Mouse (Mus musculus) T-helper 2 cell (primary cell): ENCODE data around the gene Pla2g2e.
"Not testable (repeated sequence)": the region's sequence is repeated elsewhere in the genome, so short reads cannot be mapped to it uniquely, and the experiment has no call there.

ENCODE experiments used
- in situ Hi-C: fragments of 300-600 bp; cut with MboI, MseI; formaldehyde crosslinking; loops from one replicate; pipeline ENCODE4 v1.15.1; 2025; ENCODE audit warnings: high pct_unique_total_duplicates

Pla2g2e gene

DNA sequence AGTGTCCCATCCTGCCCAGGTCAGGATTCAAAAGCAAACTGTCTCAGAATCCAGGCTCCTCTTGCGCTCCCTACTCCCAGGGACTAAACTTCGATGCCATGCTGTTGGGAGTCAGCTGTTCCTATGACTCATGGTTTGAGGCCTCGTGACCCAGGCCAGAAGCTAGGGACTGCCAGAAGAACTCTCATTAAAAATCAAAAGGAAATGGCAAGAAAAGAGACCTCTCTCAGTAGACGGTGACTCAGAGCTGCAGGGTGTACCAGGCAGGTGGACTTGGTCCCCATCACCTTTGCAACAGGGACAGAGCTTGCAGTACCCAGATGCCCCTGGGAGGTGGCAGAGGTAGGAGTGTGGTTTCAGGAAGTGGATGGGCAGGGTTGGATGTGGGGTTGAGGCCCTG, at the start of gene Pla2g2e:
Pla2g2e (plus strand) TSS at position 212 of the 400 bp plus-strand sequence.
- in situ Hi-C loops, result no loop called here

DNA sequence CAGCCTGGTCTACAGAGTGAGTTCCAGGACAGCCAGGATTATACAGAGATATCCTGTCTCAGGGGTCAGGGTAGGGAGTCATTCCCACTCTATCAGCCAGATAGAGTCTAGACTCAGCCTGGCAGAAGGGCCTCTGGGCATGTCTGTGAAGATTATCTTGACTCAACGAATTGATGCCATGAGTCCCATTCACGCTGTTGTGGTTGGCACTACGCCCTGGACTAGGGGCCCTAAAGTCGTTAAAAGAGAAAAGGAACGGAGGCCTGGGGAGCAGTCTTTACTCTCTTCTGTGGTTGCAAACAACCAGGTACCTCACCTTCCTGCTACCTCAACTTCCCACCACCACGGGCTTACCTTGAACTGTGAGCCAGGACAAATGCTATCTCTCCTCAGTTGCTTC, 37.9 kb upstream of the Pla2g2e start:
- in situ Hi-C loops, result loop anchor here (5.0 to 10.0 kb wide), 2 partner anchors 393 to 1585 kb away; no protein-coding TSS in a partner anchor

DNA sequence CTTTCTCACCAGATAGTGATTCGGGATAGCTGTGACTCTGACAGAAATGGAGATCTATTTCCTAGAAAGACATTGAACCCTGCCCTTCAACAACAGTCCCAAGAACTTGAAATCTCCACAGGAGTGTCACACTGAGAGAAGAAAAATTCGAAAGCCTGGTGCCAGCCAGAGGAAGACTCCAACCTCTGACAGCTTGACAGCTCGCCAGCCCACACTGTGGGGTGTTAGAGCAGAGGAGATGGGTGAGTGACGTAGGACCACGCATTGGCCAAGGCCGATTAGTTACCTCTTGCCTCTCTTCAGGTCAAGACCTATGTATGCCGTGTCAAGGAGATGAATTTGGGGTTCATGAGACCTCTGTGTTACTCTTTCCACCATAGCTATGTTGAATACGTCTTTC, 37.0 kb upstream of the Pla2g2e start:
- in situ Hi-C loops, result loop anchor here (5.0 kb wide), 1 partner anchor 393 kb away; no protein-coding TSS in a partner anchor

DNA sequence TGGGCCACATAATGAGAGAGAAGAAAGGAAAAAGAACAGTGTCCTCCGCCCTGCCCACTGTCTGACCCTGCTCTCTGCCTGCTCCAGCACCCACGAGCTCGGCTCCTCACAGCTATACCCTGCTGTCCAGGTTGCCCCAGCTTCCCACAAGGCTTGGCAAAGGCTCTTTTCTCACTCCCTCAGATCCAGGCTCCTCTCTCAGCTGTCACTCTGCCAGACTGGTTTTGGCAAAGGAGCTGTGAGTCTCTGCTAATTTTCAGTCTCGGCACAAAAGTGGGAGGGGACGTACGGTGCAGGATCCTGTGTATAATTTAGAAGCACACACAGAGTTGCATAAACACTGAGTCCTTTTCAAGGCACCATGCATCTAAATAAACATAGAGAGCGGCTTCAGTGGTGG, 36.4 kb upstream of the Pla2g2e start:
- in situ Hi-C loops, result loop anchor here (5.0 kb wide), 1 partner anchor 394 kb away; no protein-coding TSS in a partner anchor

DNA sequence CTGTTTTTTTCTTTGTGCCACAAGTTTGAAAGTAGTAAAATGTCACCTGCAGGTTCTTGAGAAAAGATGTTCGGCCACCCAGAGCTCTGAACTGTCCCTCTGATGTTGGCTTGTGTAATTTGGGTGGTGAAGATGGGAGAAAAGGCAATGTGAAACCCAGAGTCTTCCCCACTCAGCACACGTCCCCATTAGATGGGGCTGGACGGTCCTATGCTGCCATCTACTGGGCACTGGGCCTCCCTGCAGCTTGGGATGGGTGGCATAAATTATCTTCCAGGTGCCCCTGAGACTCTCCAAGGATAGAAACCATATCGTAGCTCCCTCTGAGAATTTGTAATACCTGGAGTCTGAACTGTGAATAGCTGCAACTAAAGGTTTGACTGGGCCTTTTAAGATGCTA, 26.3 kb upstream of the Pla2g2e start:
- in situ Hi-C loops, result loop anchor here (5.0 kb wide), 1 partner anchor 104 kb away; no protein-coding TSS in a partner anchor

DNA sequence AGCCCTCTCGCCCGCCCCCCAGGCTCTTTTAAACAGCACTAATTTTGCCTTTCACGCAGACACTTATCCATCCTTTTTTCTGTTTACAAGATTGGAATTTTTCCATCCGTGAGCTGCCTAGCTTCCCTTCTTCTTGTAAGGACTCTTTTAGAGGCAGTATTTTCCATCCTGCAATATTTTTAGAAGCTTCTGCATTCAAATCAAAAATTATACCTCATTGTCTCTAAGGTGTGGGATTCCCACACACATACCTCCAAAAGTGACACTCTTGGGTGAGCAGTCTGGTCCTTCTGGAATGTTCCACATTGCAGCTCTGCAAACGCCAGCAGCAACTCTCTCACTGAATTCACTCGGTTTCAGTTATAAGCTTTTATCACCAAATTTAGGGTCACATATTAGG, 24.8 kb upstream of the Pla2g2e start:
- in situ Hi-C loops, result loop anchor here (5.0 kb wide), 1 partner anchor 106 kb away; no protein-coding TSS in a partner anchor

DNA sequence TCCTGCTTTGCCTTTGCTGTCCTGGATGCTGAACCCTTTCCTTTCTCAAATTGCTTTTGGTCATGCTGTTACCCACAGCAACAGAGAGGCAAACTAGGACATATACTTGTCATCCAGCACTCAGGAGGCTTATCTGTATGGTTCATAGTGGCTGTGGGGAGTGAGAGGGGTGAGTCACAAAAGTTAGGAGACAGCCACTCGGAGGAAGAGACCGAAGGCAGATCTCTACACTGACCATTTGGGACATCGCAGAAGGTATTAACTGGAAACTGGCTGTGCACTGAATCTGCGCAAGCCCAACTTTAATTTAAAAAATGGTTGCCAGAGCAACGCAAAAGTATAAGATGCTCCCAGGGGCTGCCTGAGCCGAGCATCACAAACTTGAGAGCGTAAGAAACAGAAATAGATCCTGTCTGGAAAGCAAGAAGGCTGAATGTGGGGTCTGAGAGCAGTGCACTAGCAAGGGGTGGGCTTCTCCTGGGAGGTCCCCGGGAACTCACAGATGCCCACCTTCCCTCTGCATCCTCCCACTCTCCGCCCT, 22.6 kb upstream of the Pla2g2e start:
- in situ Hi-C loops, result no loop called here

DNA sequence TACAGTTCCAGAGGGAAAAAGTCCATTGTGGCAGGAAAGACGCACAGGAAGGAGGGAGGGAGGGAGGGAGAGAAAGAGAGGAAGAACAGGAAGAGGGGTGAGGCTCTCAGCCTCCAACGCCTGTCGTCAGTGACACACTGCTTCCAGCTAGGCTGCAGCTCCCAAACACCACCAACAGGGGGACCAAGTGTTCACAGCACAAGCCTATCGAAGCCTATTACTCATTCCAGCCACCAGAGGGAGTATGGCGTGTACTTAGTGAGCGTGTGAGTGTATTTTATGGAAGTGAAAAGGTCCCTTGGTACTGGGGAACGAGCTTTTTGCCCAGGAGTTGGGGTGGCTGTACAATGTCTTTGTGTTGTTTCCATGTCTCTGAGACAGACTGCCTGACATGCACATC, 21.3 kb upstream of the Pla2g2e start:
- in situ Hi-C loops, result no loop called here

DNA sequence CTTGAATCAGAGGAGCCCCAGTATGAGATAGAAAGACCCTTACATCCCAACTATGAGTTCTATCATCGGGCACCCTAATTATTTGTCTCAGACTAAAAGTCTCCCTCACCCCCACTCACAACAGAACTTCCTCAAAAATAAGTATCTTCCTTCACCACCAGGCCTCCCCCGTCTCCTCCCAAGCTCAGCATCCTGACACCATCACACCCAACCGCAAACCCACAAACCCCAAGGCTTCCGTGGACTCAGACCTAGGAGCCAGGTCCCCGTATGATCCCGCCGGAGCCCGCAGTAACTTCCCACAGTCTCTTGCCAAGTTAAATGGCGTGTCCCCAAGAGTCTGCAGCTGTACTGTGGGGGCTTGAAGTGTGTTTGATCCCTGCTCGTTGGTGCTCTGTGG, 20.2 kb upstream of the Pla2g2e start:
- in situ Hi-C loops, result no loop called here

DNA sequence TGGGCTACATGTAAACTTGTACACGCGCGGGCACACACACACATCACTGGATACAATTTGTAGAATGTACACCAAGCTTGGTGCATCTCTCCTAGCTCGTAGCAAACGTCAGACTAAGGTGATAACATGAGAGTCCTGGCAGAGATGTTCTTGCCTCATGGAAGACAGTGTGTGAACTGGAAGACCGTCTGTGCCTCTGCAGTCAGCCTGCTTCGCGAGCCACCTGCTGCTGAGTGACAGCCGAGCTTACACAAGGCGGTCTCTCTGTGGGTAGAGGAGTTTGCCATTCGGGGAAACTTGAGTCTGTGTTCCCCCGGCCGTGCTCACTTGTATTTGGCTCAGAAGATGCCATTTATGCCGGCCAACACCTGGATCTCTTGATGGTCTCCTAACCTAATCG, 19.3 kb upstream of the Pla2g2e start:
- in situ Hi-C loops, result no loop called here

DNA sequence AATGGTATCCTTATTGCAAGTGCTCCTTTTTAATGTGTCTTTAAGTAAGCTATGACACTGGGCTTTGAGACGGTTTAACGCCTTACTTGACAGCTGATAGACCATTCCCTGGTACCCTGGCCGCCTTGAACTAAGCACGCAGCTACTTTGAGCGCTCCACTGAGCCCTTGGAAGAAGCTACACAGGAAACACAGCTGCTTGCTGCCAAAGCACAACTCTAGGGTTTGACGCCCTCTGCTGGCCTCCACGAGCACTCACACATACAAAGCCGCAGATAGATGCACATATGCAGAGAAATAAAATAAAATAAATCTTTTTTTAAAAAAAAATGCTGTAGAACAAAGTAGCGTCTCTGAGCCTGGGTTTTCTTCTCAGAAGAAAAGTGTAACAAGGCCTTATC, 18.5 kb upstream of the Pla2g2e start:
- in situ Hi-C loops, result no loop called here

DNA sequence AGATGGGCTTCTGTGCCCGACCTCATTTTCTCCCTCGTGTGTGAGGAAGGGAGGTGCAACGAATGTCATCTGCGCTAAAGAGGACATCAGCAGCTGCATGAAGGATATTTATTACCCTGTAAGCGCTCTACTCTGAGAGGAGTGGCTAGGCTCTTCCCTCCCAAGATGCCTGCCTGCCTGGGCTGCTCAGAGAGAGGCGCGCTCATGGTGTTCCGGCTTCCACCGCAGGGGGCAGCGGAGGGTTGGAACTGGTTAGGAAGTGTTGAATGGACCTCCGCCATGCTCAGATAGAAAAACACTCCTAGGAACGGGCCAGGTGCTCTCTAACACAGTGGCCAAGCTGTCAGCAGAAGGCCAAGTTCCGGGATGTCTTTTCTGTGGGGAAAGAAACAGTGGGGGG, 18.0 kb upstream of the Pla2g2e start:
- in situ Hi-C loops, result no loop called here

DNA sequence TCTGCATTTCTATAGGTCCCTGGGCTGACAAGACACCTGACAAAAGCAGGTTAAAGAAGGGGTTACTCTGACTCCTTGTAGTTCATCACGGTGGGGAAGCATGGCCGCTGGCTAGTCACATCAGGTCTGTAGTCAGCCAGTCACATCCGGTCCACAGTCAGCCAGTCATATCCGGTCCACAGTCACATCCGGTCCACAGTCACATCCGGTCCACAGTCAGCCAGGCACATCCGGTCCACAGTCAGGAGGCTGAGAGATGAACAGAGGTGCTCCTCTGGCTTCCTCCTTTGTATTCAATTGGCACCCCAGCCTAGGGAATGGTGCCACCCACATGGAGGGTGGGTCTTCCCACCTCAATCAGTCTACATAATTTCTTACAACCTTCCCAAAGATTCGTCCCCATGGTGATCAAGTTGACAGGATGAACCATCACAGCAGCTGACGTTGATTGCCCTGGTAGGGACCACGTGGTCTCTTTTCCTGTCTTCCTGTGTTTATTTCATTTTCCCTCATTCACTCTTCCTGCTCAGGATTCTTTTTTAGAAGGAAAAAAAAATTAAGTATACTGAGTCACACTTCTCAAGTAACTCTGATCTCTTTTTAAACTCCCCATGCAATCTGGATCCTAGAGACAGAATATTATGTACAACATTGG, 14.3 kb upstream of the Pla2g2e start, which contains the start of gene Pla2g5:
Pla2g5 (minus strand) TSS at position 139 of the 655 bp plus-strand sequence.
- in situ Hi-C loops, result no loop called here

DNA sequence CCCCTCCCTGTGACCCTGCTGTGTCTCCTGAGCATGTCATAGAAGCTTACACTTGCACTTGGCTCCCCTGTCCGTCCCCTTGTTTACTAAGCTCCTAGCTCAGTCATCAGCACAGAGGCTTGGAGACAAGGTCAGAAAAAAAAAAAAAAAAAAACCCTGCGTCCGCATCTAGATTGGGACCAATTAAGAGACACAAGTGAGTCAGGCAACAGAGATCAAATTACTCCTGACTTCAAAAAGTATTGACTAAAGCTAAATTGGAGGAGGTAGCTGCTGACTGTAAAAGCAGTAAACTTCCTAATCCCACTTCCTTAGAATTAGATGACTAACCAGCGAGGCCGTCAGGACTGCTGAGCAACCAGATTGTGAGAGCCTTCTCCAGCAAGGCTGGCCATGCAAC, 12.7 kb upstream of the Pla2g2e start:
- in situ Hi-C loops, result no loop called here

DNA sequence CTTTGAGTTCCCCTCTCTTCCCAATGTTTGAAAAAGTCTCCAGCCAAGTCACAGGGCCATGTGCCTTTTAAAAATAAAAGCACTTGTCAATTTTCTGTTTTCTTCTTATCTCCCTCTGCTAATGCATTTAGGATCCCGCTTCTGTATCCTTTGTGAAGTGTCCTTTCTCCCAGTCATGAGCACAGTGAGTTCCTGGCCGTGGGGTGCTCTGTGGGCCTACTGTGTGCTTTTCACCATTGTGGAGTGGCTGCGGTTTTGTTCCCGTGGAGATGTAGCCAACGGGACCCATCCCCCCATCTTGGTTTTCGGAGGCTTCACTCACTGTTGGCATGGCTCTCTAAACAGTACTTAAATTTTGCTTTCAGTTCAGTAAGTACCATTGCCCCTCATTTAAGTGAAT, 11.8 kb upstream of the Pla2g2e start:
- in situ Hi-C loops, result no loop called here

DNA sequence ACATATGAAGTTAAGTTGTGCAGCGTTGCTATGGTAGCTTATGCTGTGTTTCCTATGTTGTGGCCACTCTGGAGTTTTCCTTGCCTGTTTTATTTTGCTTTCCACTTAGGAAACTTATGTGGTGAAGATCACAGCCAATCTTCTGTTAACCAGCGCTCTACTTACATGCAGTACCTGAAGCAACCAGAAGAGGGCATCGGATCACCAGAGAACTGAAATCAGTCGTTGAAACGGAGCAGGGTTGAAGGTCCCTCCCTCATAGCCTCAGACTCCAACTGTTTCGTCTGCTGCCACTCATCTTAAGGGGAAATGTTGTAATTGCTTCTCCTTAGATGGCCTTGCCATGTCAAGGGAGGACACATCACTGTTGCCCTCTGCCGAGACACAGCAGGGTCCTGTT, 11.3 kb upstream of the Pla2g2e start:
- in situ Hi-C loops, result no loop called here

DNA sequence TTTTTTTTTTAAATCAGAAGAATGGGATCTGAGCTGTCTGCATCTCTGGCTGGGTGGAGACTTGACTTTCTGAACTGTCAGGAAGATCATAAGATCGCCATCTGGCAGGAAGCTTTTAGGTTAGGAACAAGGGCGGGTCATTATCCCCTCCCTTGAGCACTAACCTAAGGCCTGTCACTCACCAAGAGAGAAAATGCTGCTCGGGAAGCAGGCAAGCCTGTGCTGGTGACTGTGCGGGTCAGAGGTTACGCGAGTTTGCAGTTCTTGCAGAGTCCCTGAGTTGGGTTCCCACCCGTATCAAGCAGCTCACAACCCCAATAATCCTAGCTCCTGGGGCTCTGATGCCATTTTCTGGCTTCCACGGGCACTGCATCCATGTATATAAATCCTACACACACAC, 9.1 kb upstream of the Pla2g2e start:
- in situ Hi-C loops, result no loop called here

DNA sequence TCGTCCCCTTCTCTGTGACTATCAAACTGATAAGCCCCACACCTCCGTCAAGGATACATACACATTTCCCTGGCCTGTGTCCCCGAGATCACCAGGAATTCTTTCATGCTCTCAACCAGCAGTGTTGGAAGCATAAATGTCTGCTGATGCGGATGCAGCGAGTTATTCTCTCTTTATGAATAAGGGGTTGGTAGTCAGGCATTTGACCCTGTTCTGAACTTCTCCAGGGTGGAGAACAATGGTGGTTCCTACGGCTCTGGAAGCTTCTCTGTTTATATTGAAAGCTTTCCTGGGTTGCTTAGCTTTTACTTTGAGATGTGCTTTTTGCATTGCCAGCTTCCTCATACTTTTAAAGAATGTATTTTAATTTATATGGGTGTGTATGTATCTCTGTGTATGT, 3.9 kb upstream of the Pla2g2e start, which contains the start of gene Gm13030:
Gm13030 (minus strand) TSS at position 101 of the 400 bp plus-strand sequence.
- in situ Hi-C loops, result no loop called here

DNA sequence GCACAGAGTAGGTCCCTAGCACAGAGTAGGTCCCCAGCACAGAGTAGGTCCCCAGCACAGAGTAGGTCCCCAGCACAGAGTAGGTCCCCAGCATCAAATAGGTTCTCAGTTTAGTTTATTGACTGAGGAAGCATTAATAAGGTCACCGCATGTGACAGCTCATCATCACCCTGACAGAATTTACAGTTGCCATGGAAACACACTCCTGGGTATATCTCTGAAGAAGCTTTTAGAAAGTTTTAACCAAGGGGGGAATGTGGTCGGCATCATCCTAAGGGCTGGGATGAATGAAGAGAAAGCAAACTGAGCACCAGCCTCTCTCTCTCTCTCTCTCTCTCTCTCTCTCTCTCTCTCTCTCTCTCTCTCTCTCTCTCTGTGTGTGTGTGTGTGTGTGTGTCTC, 2.5 kb upstream of the Pla2g2e start:
- in situ Hi-C loops, result not testable (repeated sequence)

DNA sequence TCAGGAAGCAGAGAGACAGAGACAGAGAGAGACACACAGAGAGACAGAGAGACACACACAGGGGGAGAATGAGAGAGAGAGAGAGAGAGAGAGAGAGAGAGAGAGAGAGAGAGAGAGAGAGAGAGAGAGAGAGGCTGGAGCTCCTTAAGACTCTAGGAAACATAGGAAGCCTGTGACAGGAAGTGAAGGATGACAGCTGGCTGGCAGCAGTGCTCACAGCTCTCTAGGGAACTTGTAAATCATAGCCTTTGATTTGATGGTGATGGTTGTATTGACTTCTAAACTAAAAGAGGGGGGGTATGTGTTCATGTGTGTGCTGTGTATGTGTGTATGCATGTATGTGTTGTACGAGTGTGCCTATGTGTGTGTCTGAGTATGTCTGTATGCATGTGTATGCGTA, 1.8 kb upstream of the Pla2g2e start:
- in situ Hi-C loops, result no loop called here

DNA sequence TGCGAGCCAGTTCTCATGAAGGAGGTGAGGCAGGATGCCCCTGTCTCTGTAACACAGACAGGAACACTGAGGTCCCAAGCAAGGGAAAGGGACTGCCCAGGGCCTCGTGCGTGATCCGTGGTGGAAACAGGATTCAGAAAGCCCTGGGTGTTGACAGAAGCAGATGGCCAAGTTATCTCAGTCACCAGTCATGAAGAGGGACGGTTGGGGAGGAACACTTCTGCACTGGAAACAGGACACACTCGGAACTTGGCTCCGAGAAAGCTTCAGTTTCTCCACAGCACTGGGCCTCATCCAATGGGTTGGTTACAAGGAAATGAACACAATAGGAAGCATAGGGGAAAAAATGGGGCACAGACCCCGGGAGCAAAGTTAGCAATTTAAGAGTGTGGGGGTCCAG, 1.0 kb downstream of the Pla2g2e start:
- in situ Hi-C loops, result no loop called here

DNA sequence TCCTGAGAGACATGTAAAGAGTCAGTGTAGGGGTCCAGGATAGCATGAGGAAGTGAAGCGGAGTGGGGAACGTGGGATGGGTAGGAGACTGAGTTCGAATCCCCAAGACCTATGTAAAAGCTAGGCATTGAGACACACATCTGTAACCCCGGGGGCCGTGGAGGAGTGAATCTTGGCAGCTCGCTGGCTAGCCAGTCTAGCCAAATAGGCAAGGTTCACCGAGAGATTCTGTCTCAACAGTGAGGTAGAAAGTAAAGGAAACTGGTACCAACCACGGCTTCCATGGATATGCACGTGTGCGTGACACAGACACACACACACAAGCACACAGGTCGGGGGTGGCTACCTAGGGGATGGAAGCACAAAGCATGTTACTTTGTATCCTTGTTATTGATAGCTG, 2.1 kb downstream of the Pla2g2e start:
- in situ Hi-C loops, result no loop called here

DNA sequence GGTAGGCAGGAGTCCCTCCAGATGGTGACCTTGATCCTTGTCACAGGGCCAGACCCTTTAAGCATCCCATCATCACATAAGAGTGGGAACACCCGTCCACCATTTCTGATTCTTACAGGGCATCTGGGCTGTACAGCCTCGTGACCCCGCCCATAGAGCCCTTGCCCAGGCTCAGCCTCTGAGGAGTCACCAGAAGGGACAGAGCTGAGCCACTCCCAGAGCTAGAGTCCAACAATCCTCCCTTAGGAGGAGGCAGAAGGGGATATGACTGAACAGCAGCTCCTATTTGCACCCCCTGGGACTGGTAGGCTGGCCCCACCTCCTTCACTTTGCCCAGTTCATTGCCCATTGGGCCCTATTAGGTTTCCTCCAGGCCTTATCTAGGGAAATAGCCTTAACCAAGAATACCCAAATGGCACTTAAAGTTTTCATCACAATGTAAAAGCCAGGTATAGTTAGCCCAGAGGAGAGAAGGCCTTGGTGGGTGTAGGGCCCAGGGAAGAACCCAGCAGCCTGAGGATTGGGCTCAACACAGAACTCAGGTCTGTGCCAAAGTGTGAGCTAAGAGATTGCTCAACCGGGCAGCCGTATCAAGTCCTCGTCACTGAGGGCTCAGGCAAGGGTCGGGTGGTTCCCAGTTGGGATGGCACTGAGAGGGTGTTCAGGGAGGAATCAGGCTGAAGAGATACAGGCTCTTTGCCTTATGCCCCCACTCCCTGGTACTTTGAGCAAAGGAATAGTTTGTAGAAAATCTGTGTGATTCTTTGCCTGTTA, 3.3 kb downstream of the Pla2g2e start:
- in situ Hi-C loops, result no loop called here
